Mouse (Mus musculus): ENCODE measurements around the gene Pibf1.

- TF ChIP-seq TAL1 (IDR thresholded peaks at IDR 0.05; ENCODE audit: low read length) (no peak), GATA1 (IDR thresholded peaks at IDR 0.05; ENCODE audit: low read length) (no peak)
Observed at GRCm38 (mm10) chr14:99233056-99233455, 133.8 kb downstream of the Pibf1 start.

Data from erythroblast, embryonic 14.5 days (primary cell).